Mouse (Mus musculus): ENCODE data around the gene Usp15.
"Not testable (repeated sequence)": the region's sequence is repeated elsewhere in the genome, so short reads cannot be mapped to it uniquely, and the experiment has no call there.

Usp15 gene

DNA sequence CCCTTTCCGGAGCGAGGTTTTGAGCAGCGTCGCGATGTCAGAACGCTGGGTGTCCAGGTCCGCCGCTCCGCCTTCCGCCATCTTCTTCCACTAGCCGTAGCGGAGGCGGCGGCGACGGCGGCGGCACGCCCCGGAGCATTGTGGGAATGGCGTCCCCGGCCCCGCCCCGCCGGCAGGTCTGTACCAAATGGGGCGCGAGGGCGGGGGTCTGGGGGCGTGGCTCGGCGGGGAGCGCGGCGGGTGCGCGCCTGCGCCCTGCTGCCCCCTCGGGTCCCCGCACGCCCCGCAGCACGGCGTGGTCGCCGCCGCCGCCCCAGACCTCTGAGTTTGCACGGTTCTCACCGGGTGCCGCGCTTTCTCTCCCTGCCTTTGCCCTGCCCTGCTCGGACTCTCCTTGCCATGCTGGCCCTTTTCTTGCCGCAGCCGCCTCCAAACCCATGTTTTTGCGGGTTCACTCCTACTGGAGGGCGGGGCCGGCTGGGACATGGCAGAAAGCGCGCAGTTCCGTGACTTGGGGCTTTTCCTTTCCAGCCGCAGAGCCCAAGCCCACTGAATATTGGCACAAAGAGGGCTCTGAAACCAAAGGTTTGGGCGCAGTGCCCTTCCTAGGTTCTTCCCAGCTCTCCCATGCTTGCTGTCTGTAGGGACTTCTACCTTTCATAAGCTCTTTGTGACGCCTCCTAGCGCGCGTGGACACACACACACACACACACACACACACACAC lies at the start of gene Usp15:
TSS of gene Usp15 (minus strand) at position 161 of the 725 bp plus-strand sequence.
- DNase-seq (ENCODE audit: low read depth, low spot score): peak; percentile 88

- DNase-seq (ENCODE audit: low read depth, low spot score): no peak
These were observed 32.6 kb upstream of the Usp15 start for GRCm38 (mm10) chr10:123229420-123229819.

DNA sequence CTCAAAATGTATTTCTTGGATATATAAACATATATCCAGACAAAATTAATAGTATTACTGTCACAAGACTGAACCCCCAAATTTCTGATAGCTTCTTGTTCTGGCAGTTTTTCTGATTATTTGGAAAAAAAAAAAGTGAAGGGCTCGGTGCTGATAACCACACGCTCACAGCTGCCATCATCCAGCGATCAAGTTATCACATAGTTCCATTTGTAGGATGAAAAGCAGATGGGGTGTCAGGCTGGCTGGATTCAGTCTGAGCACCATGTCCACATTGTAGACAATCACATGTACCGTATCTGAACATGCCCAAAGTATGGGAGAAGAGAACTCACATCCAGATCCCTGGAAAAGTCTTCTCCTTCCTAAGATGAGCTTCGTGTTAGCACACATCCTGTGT lies 26.0 kb upstream of the Usp15 start:
- DNase-seq (ENCODE audit: low read depth, low spot score): no peak

DNA sequence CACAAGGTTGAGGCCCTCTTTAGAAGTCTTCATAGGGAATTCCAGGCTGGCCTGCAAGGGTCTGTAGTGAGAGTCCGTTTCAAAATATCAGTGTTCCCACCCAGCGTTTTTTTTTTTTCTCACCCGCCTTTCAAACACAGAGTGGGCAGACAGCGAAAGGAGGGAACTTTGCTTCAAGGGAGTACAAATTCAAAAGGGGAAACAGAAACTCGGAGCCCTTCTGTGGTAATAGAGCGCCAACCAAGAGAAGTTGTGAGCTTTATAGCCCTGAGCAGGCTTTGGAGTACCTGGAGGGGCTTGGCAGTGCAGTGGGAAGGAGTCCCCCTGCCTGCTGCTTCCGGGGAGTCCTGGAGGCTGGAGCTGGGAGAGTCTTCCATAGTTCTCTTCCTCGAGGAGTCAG lies 12.7 kb upstream of the Usp15 start:
- DNase-seq (ENCODE audit: low read depth, low spot score): peak; percentile 9

- no peak for DNase-seq (ENCODE audit: low read depth, low spot score)
These were observed 11.5 kb upstream of the Usp15 start for GRCm38 (mm10) chr10:123208336-123208735.

DNA sequence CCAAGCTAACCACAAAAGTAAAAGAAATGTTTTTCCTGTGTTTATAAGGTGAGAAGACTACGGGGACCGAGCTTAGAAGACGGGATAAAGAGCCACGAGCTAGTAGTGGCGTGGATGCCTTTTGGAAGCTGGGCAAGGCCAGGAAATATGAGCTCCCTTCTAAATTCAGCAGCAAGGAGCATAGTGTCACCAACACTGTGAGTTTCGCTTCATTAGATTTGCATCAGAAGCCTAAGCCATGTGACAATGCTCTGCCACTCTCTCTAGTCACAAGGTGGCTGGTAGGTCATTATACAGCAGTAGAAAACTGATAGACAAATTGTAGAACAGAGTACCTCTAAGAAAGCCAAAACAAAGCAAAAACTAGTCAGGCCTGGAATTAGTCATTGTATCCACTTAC lies 9.3 kb upstream of the Usp15 start:
- DNase-seq (ENCODE audit: low read depth, low spot score): no peak

DNA sequence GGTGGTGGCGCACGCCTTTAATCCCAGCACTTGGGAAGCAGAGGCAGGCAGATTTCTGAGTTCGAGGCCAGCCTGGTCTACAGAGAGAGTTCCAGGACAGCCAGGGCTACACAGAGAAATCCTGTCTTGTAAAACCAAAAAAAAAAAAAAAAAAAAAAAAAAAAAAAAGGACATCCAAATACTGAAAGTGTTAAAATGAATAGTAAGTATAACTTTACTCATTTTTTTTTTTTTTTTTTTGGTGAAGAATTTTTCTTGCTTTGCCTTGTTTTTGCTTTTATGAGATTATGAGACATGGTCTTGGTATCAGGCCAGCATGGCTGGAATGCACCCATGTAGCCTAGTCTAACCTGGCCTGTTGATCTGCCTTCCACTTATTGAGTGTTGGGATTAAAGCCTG lies 8.6 kb upstream of the Usp15 start:
- DNase-seq (ENCODE audit: low read depth, low spot score): not testable (repeated sequence)

GRCm38 (mm10) chr10:123201981-123202758 lies 5.4 kb upstream of the Usp15 start:
- no peak for DNase-seq (ENCODE audit: low read depth, low spot score)

GRCm38 (mm10) chr10:123201436-123201835 lies 4.6 kb upstream of the Usp15 start:
- no peak for DNase-seq (ENCODE audit: low read depth, low spot score)

DNA sequence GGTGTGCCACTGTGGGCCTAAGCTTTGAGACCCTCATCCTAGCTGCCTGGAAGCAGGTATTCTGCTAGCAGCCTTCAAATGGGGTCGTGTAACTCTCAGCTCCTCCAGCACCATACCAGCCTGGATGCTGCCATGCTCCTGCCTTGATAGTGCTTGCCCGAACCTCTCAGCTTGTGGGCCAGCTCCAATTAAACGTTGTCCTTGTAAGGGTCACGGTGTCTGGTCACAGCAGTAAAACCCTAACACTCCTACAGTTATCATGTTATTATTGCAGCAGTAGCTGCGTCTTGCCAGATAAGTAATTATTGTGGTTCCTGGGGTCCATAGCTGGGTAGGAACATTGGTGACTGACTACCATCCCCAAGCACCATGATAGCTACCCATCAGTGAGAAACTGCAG lies 4.2 kb upstream of the Usp15 start:
- DNase-seq (ENCODE audit: low read depth, low spot score): no peak

DNA sequence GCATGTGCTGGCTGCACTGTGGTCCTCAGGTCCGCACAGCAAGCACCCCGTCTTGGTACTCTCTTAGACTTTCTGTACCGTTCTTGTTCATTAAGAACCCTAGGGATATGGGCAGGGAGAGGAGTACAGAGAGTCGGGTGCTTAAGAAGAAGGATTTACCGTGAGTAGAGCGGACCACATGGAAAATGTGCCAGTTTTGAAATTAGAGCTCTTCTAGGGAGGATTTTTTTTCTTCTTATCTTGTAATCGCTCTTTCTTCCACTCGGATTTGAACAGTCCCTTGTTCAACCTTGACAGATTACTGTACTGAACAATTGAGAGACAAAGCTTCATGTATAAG lies 3.5 kb upstream of the Usp15 start:
- peak; percentile 3 for DNase-seq (ENCODE audit: low read depth, low spot score)

DNA sequence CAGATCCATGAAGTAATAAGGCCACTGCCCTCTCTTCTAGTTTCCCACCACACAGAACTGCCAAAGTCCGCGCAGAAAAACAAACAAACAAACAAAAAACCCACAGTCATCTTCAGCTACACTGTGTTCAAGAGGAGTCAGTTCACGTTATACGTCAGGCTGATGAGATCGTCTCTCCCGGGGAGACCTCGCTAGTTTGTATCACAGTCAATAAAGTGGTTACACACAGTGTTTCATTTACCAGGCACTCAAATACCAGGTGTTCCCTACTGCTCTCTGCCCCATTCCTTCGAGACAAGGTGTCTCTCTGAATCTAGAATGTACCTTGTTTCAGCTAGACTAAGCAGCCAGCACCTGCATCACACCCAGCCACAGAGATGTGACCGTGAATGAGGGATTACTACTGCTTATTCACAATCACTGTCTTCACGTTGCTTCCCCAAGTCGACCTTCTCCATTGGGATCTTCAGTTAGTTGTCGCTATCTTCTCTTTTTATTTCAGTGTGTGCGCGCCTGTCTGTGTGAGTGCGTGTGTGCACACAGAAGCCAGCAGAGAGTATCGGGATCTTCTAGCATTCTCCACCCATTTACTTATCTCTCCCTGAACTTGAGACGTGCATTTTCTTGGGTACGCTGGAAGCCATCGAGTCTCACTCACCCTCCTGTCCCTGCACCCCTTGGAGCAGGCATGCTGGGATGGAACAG lies 3.0 kb upstream of the Usp15 start:
- no peak for DNase-seq (ENCODE audit: low read depth, low spot score)

DNA sequence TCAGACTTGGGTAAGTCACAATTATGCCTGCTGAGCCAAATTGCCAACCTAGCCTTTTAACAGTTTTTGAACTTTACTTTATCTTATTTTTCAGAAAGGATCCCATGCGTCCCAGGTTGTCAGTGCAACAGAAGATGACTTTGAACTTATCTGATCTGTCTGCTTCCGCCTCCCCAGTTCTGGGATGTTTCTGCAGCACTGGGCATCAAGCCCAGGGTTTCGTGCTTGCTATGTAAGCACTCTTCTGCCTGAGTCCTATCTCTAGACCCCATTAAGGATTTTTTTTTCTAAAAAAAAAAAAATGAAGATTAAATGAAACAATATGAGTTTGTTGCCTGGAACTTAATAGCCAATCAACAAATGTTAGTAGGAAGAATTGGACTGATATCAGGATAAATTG lies 2.3 kb upstream of the Usp15 start:
- no peak for DNase-seq (ENCODE audit: low read depth, low spot score)

DNA sequence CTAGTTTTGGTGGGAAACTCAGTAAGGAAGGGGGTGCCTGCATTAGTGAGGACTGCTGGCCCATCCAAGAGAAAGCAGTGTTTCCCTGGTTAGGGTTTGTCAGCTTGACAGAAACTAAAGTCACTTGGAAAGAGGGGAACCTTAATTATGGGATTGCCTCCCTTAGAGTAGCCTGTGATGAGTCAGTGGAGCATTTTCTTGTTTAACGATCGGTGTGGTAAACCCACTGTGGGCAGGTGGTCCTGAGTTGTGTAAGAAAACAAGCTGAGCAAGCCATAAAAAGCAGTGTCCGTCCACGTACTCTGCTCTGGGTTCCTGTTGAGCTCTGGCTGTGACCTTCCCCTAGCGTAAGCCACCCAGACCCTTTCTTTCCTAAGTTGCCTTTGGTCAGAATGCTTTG lies 1.4 kb upstream of the Usp15 start:
- no peak for DNase-seq (ENCODE audit: low read depth, low spot score)

- DNase-seq (ENCODE audit: low read depth, low spot score): peak; percentile 54
These were observed 597 bp downstream of the Usp15 start for GRCm38 (mm10) chr10:123195961-123196834.

DNA sequence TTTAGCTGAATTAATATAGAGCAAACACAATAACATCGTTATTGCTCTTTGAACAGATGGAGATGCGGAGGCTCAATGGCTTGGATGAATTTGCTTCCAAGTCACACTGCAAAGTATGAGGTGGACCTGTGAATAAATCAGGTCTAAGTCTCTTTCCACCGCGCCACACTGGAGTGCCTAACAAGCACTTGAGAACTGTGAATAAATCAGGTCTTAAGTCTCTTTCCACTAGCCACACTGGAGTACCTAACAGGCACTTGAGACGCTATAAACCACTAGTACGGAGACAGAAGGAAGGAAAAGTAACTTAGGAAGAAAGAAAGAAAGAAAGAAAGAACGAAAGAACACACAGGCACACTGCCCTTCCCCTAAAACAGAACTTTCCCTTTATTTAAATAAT lies 1.3 kb downstream of the Usp15 start:
- no peak for DNase-seq (ENCODE audit: low read depth, low spot score)

- no peak for DNase-seq (ENCODE audit: low read depth, low spot score)
These were observed 5.8 kb downstream of the Usp15 start for GRCm38 (mm10) chr10:123191038-123191437.

GRCm38 (mm10) chr10:123187337-123187736 lies 9.5 kb downstream of the Usp15 start:
- no peak for DNase-seq (ENCODE audit: low read depth, low spot score)

GRCm38 (mm10) chr10:123185907-123186306 lies 10.9 kb downstream of the Usp15 start:
- DNase-seq (ENCODE audit: low read depth, low spot score): no peak

DNA sequence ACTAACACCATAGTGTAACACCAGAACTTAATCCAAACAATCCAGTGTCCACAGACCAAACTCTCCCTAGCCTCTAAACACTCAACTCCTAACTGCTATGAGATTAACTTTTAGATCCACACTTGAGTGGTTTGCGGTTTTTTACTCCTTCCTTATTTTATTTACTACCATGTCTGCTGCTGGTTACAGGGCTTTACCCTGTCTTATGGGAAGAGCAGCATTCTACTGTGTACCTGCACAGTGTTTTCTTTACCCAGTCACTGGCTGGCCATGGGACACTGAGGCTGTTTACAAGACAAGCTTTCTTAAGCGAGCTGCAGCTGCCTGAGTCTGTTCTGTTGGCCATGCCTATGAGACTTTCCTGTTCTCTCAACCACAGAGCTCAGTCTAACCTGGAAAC lies 13.1 kb downstream of the Usp15 start:
- no peak for DNase-seq (ENCODE audit: low read depth, low spot score)

GRCm38 (mm10) chr10:123183243-123183642 lies 13.6 kb downstream of the Usp15 start:
- DNase-seq (ENCODE audit: low read depth, low spot score): peak; percentile 13

GRCm38 (mm10) chr10:123182391-123182790 lies 14.4 kb downstream of the Usp15 start:
- DNase-seq (ENCODE audit: low read depth, low spot score): no peak

Measured in R1 (cell line).